Mouse (Mus musculus): Measurements from ENCODE around the gene Nfix. TPM values are rescaled to one million over a fixed set of nuclear protein-coding genes. Genes with fewer than 3 reads are reported as not detected.
A peak's percentile ranks its signal among the peaks of the same experiment; 100 is the strongest.

Nfix gene
- polyA plus RNA-seq, 1 experiment from 2014 or later: 11.7 TPM

GRCm38 (mm10) chr8:84777899-84778637, 22.1 kb downstream of the Nfix start:
- H3K9ac ChIP-seq: no peak overlapping the region
- no peak for ATAC-seq (ENCODE audit: extremely low read depth, insufficient number of reproducible peaks, low FRiP score, low TSS enrichment)
- no peaks in the 10 kb centered on the region for H3K9me3 ChIP-seq
- WGBS: 50% methylated on average over 10 of the region's 10 CpGs
- H3K27ac ChIP-seq (replicated peaks): no peak overlapping the region
- peaks cover 94% of the 10 kb centered on the region for H3K27me3 ChIP-seq (replicated peaks)
- no peak overlapping the region for H3K4me2 ChIP-seq
- H3K4me1 ChIP-seq: peaks cover 67% of the 10 kb centered on the region
- H3K36me3 ChIP-seq: no peaks in the 10 kb centered on the region
- no peak overlapping the region for H3K4me3 ChIP-seq

- H3K36me3 ChIP-seq: 0 out of 2 replicates have a peak, but pooled peaks cover 3% of the 10 kb centered on the region
- WGBS: 27% methylated on average over 1 of the region's 1 CpGs
- no peak for ATAC-seq (ENCODE audit: extremely low read depth, insufficient number of reproducible peaks, low FRiP score, low TSS enrichment)
- no peak overlapping the region for H3K27ac ChIP-seq (replicated peaks)
- H3K4me2 ChIP-seq: no peak overlapping the region
- H3K9me3 ChIP-seq: no peaks in the 10 kb centered on the region
- H3K9ac ChIP-seq: no peak overlapping the region
- peaks cover 94% of the 10 kb centered on the region for H3K27me3 ChIP-seq (replicated peaks)
- peaks cover 78% of the 10 kb centered on the region for H3K4me1 ChIP-seq
- no peak overlapping the region for H3K4me3 ChIP-seq
These were observed 23.6 kb downstream of the Nfix start for GRCm38 (mm10) chr8:84776569-84776968.

- Histone ChIP-seq H3K27me3 (replicated peaks) (peaks cover 94% of the 10 kb centered on the region), H3K9me3 (no peaks in the 10 kb centered on the region), H3K27ac (replicated peaks) (peak overlapping the region; percentile 81), H3K4me2 (peak overlapping the region; percentile 68), H3K4me1 (peaks cover 83% of the 10 kb centered on the region), H3K9ac (peak overlapping the region; percentile 72; the same call in 1 of the 2 replicates), H3K36me3 (0 out of 2 replicates have a peak, but pooled peaks cover 6% of the 10 kb centered on the region), H3K4me3 (no peak overlapping the region)
- ATAC-seq (ENCODE audit: extremely low read depth, insufficient number of reproducible peaks, low FRiP score, low TSS enrichment): no peak
- WGBS: 15% methylated on average over 7 of the region's 7 CpGs
These were observed 24.5 kb downstream of the Nfix start for GRCm38 (mm10) chr8:84775621-84776113.

DNA sequence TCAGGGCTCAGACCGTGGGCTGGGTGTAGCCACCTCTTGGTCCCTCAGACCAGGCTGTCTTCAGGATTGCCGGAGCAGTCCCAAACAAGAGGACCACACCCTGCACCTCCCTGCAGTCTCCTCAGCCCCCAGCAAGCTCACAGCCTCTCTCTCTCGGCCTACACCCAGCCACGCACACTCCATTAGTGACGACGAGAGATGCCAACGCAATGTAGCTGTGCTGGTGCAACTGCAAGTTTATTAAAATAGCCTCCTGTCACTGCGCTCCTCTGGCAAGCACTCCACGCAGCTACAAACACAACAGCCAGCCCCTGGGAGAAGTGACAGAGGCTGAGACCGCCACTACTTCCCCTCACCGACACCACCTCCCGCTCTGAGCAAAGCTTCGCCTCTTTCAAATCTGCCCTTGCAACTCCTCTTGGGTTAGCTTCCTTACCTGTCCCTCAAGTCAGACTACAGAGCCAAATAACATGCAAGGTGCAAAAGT, 25.0 kb downstream of the Nfix start:
- no peak for ATAC-seq (ENCODE audit: extremely low read depth, insufficient number of reproducible peaks, low FRiP score, low TSS enrichment)

DNA sequence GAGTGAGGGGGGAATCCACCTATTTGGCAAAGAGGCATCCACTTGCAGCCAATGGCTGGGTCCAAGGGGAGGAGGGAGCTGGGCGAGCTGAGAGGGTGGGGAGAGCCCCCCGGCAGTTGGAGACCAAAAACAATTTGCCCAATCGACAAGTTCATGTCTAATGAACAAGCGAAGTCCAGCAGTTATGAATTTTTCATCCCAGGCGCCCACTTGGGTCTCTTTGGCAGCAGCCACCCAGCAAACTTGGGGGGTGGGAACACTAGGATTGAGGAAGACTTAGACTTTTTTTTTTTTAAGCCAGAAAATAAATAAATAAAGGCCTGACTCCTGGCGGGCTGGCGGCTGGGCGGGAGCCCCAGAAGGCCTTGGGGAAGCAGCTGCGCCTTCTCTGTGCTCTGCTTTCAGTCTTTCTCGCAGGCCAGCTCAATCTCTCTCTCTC, 25.7 kb downstream of the Nfix start:
- Histone ChIP-seq H3K4me1 (peaks cover 77% of the 10 kb centered on the region), H3K4me3 (peak overlapping the region; percentile 45), H3K36me3 (peaks cover 6% of the 10 kb centered on the region; the same call in 1 of the 2 replicates), H3K9me3 (no peaks in the 10 kb centered on the region), H3K4me2 (peak overlapping the region; percentile 68), H3K9ac (peak overlapping the region; percentile 72), H3K27ac (replicated peaks) (peak overlapping the region; percentile 81), H3K27me3 (replicated peaks) (peaks cover 94% of the 10 kb centered on the region)
- no peak for ATAC-seq (ENCODE audit: extremely low read depth, insufficient number of reproducible peaks, low FRiP score, low TSS enrichment)
- WGBS: 5% methylated on average over 10 of the region's 10 CpGs

More for the DNA sequence above, 25.0 kb downstream of the Nfix start:
- 14% methylated on average over 13 of the region's 13 CpGs for WGBS
- H3K9ac ChIP-seq: peak overlapping the region; percentile 72
- H3K4me1 ChIP-seq: peaks cover 82% of the 10 kb centered on the region
- H3K4me3 ChIP-seq: peak overlapping the region; percentile 21
- peak overlapping the region; percentile 81 for H3K27ac ChIP-seq (replicated peaks)
- H3K27me3 ChIP-seq (replicated peaks): peaks cover 94% of the 10 kb centered on the region
- peak overlapping the region; percentile 68 for H3K4me2 ChIP-seq
- H3K9me3 ChIP-seq: no peaks in the 10 kb centered on the region
- peaks cover 6% of the 10 kb centered on the region; the same call in 1 of the 2 replicates for H3K36me3 ChIP-seq

GRCm38 (mm10) chr8:84773833-84774232, 26.3 kb downstream of the Nfix start:
- peak overlapping the region; percentile 81 for H3K27ac ChIP-seq (replicated peaks)

GRCm38 (mm10) chr8:84773304-84773703, 26.8 kb downstream of the Nfix start:
- Histone ChIP-seq H3K9ac (peak overlapping the region; percentile 72), H3K4me1 (peaks cover 65% of the 10 kb centered on the region), H3K27me3 (replicated peaks) (peaks cover 94% of the 10 kb centered on the region), H3K36me3 (peaks cover 14% of the 10 kb centered on the region), H3K9me3 (no peaks in the 10 kb centered on the region), H3K27ac (replicated peaks) (peak overlapping the region; percentile 81), H3K4me3 (peak overlapping the region; percentile 45), H3K4me2 (peak overlapping the region; percentile 68)
- no peak for ATAC-seq (ENCODE audit: extremely low read depth, insufficient number of reproducible peaks, low FRiP score, low TSS enrichment)
- WGBS: 6% methylated on average over 9 of the region's 9 CpGs

More at GRCm38 (mm10) chr8:84773833-84774232, 26.3 kb downstream of the Nfix start:
- Histone ChIP-seq H3K27me3 (replicated peaks) (peaks cover 94% of the 10 kb centered on the region), H3K4me3 (peak overlapping the region; percentile 45), H3K9ac (peak overlapping the region; percentile 72), H3K4me2 (peak overlapping the region; percentile 68), H3K9me3 (no peaks in the 10 kb centered on the region), H3K36me3 (peaks cover 10% of the 10 kb centered on the region; the same call in 1 of the 2 replicates), H3K4me1 (peaks cover 70% of the 10 kb centered on the region)
- WGBS: 2% methylated on average over 19 of the region's 19 CpGs
- no peak for ATAC-seq (ENCODE audit: extremely low read depth, insufficient number of reproducible peaks, low FRiP score, low TSS enrichment)

- no peaks in the 10 kb centered on the region for H3K9me3 ChIP-seq
- no peak for ATAC-seq (ENCODE audit: extremely low read depth, insufficient number of reproducible peaks, low FRiP score, low TSS enrichment)
- peak overlapping the region; percentile 68 for H3K4me2 ChIP-seq
- no peak overlapping the region for H3K9ac ChIP-seq
- H3K27me3 ChIP-seq (replicated peaks): peaks cover 92% of the 10 kb centered on the region
- peaks cover 60% of the 10 kb centered on the region for H3K4me1 ChIP-seq
- peaks cover 20% of the 10 kb centered on the region for H3K36me3 ChIP-seq
- no peak overlapping the region for H3K27ac ChIP-seq (replicated peaks)
- 10% methylated on average over 2 of the region's 3 CpGs for WGBS
- 0 out of 2 replicates have a peak overlapping the region, but pooled peaks have one; percentile 10 for H3K4me3 ChIP-seq
These were observed 27.5 kb downstream of the Nfix start for GRCm38 (mm10) chr8:84772628-84773027.

DNA sequence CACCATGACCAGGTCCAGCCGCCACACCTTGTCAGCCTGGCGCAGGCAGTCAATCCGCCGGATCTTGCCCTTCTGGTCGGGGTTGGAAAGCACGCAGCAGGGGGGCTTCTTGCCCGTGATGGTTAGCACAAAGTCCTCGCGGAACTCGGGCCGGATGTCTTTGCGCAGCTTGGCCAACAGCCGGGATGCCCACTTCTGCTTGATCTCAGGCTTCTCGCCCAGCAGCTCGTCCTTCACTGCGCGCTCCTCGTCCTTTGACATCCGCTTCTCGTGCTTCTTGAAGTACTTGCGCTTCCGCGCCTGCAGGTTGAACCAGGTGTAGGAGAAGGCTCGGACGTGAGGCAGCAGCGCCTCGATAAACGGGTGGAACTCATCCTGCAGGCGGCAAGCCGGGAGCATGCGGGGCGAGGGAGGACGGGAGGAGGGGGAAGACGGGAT, 28.2 kb downstream of the Nfix start:
- Histone ChIP-seq H3K4me1 (peaks cover 60% of the 10 kb centered on the region), H3K9ac (peak overlapping the region; percentile 15; the same call in 1 of the 2 replicates), H3K4me2 (peak overlapping the region; percentile 68), H3K27me3 (replicated peaks) (peaks cover 92% of the 10 kb centered on the region), H3K27ac (replicated peaks) (no peak overlapping the region), H3K36me3 (peaks cover 24% of the 10 kb centered on the region), H3K9me3 (no peaks in the 10 kb centered on the region), H3K4me3 (peak overlapping the region; percentile 25)
- WGBS: 9% methylated on average over 34 of the region's 34 CpGs
- no peak for ATAC-seq (ENCODE audit: extremely low read depth, insufficient number of reproducible peaks, low FRiP score, low TSS enrichment)

- Histone ChIP-seq H3K4me2 (peak overlapping the region; percentile 68; the same call in 1 of the 2 replicates), H3K4me3 (no peak overlapping the region), H3K4me1 (peaks cover 64% of the 10 kb centered on the region), H3K27me3 (replicated peaks) (peaks cover 92% of the 10 kb centered on the region), H3K9ac (no peak overlapping the region), H3K27ac (replicated peaks) (no peak overlapping the region), H3K9me3 (no peaks in the 10 kb centered on the region), H3K36me3 (peaks cover 24% of the 10 kb centered on the region)
- 41% methylated on average over 5 of the region's 5 CpGs for WGBS
- no peak for ATAC-seq (ENCODE audit: extremely low read depth, insufficient number of reproducible peaks, low FRiP score, low TSS enrichment)
These were observed 29.0 kb downstream of the Nfix start for GRCm38 (mm10) chr8:84771000-84771687.
